Mouse (Mus musculus) inflammation-experienced regulatory T-cells, adult 16 weeks (primary cell): ENCODE measurements around the gene Cox7a1. TPM values are rescaled to one million over a fixed set of nuclear protein-coding genes. Genes with fewer than 3 reads are reported as not detected.

ENCODE experiments used
- polyA plus RNA-seq: library from polyadenylated mRNA; unstranded; fragments of 100-300 nt; shearing (Covaris generic); gene quantifications from one replicate; pipeline ENCODE4 v1.2.1, GENCODE M21; 2017

Cox7a1 gene
- 1.4 TPM for polyA plus RNA-seq

DNA sequence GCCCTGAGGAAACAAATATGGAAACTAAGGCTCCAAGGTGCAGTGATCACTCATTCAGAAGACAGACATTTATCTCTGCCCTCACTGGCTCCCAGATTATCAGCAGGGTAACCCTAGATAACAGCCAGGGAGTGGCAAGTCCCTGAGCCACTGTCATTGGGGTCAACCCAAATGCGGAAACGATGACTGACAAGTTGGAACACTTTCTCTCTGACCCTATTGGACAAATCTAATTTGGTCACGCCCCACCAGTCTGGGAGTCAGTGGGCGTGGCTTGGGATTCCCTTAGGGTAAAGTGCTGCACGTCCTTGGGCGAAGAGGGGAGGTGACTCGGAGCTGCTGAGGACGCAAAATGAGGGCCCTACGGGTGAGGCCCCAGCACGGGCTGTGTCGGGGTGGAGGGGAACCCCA lies at the start of gene Cox7a1:
Cox7a1 (plus strand) TSS at position 266 of the 411 bp plus-strand sequence.

DNA sequence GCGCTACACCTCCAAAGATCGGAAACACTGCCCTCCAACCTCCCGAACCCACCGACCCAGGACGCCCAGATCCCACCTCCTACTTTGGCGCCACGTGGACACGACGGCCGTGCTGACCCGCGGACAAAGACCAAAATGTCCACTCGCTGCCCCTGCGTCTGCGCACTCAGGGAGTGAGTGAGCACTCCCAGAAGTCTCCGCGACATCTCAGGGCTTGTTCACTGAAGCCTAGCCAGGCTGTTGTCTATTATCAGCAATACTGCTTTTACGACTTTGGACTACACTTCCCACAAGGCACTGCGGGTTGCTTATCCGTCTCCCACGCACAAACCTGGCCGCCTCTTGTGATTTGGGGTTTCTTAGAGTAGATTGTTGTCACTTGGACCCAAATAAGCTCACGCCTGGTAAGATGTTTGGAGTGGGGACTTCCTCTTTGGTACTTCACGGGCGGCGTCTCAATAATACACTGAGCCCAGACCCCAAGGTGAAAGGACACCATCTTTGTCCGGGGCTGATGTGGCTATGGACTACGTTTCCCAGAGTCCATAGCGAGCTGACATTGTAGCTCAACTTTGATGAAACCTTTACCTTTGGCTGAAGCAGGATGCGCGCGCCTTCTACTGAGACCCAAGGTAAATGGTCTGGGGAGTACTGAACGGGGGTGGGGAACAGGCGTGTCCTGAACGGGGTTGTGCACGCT lies 14.2 kb upstream of the Cox7a1 start, which contains the start of gene Zfp146:
Zfp146 (minus strand) TSS at position 168 of the 700 bp plus-strand sequence.

DNA sequence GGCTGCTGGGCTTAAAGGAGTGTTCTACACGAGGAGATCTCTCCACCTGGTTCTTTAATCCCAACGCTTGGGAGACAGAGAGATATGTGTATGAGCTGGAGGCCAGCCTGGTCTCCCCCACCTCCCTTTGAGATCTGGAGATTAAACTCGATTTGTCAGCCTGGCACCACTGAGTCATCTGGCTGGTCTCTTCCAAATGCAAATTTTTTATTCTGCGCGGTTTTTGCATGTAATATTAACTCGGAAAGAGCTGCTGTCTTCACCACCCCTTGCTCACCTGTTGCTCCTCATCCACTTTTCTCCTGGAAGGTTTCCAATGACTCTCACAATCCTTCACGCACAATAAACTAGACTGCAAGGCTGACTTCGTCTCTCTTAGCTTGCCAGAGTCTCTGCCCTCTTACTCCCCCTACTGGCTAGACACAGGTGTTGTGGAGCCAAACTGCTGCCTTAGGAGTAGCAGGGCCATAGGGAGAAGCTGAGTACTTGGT lies 14.6 kb downstream of the Cox7a1 start, which contains the start of gene Capns1:
Capns1 (minus strand) TSS at position 331 of the 491 bp plus-strand sequence.

GRCm38 (mm10) chr7:30231669-30232454 lies 47.9 kb downstream of the Cox7a1 start, which contains the start of the genes Polr2i and Tbcb:
Gene Polr2i (plus strand): TSS chr7:30231948.
Gene Tbcb (minus strand): TSS chr7:30232272.

GRCm38 (mm10) chr7:30235625-30236024 lies 51.7 kb downstream of the Cox7a1 start, which contains the start of gene Ovol3:
Gene Ovol3 (minus strand): TSS chr7:30235725.

Other genes with a start within 250 kb of the Cox7a1 start
- gene Zfp74, start 230.1 kb upstream of the Cox7a1 start, polyA plus RNA-seq, result 11.4 TPM
- 6.7 TPM for gene Zfp568, start 200.2 kb upstream of the Cox7a1 start, polyA plus RNA-seq
- 8.0 TPM for gene Zfp14, start 132.8 kb upstream of the Cox7a1 start, polyA plus RNA-seq
- 16.4 TPM for gene Zfp82, start 111.2 kb upstream of the Cox7a1 start, polyA plus RNA-seq
- 1.2 TPM for gene Gm26920, start 93.7 kb upstream of the Cox7a1 start, polyA plus RNA-seq
- gene Zfp566, start 93.6 kb upstream of the Cox7a1 start, polyA plus RNA-seq, result 11.9 TPM
- gene Zfp260, start 89.4 kb upstream of the Cox7a1 start, polyA plus RNA-seq, result 111 TPM
- 22.3 TPM for gene Zfp382, start 62.2 kb upstream of the Cox7a1 start, polyA plus RNA-seq
- 35.9 TPM for gene Zfp146, start 14.4 kb upstream of the Cox7a1 start, polyA plus RNA-seq
- 70.0 TPM for gene Capns1, start 14.7 kb downstream of the Cox7a1 start, polyA plus RNA-seq
- 55.8 TPM for gene Polr2i, start 47.8 kb downstream of the Cox7a1 start, polyA plus RNA-seq
- gene Tbcb, start 48.1 kb downstream of the Cox7a1 start, polyA plus RNA-seq, result 123 TPM
- not detected for gene Ovol3, start 51.6 kb downstream of the Cox7a1 start, polyA plus RNA-seq
- gene Thap8, start 96.0 kb downstream of the Cox7a1 start, polyA plus RNA-seq, result 0.66 TPM
- gene Wdr62, start 96.3 kb downstream of the Cox7a1 start, polyA plus RNA-seq, result 7.5 TPM
- gene Clip3, start 107.6 kb downstream of the Cox7a1 start, polyA plus RNA-seq, result 9.6 TPM
- gene Alkbh6, start 124.6 kb downstream of the Cox7a1 start, polyA plus RNA-seq, result 178 TPM
- 18.4 TPM for gene Syne4, start 130.7 kb downstream of the Cox7a1 start, polyA plus RNA-seq
- gene E130208F15Rik, start 137.6 kb downstream of the Cox7a1 start, polyA plus RNA-seq, result not detected
- gene Sdhaf1, start 139.8 kb downstream of the Cox7a1 start, polyA plus RNA-seq, result 11.3 TPM
- not detected for gene Lrfn3, start 178.6 kb downstream of the Cox7a1 start, polyA plus RNA-seq
- 14.5 TPM for gene Tyrobp, start 229.6 kb downstream of the Cox7a1 start, polyA plus RNA-seq
- gene Hcst, start 235.7 kb downstream of the Cox7a1 start, polyA plus RNA-seq, result 407 TPM
- 110 TPM for gene Nfkbid, start 237.6 kb downstream of the Cox7a1 start, polyA plus RNA-seq